Mouse (Mus musculus) mature B cell (primary cell): ENCODE results near the gene Col11a2.

Experiments used
- in situ Hi-C: fragments of 300-500 bp; cut with MboI; formaldehyde crosslinking; loops from 2 replicates; pipeline ENCODE4 v1.14.3; 2019

The Col11a2 gene

DNA sequence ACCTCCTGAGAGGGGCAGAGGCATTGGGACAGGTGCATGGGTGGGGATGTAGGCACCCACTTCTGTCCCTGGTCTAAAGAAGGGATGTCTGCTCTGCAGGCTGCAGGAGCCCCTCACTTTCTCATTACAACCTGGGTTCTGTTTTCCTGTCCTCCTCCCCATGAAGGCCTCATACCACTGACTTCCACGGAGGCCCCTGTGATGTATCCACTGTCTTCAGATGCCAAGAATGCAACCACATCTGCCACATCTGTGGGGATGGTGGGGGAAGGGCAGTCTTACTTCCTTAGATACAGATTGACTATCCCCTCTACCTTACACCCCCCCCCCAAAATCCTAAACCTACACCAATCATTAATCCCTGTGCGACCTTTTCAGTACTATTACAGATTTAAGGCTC lies 13.0 kb upstream of the Col11a2 start:
- in situ Hi-C loops, result no loop called here

DNA sequence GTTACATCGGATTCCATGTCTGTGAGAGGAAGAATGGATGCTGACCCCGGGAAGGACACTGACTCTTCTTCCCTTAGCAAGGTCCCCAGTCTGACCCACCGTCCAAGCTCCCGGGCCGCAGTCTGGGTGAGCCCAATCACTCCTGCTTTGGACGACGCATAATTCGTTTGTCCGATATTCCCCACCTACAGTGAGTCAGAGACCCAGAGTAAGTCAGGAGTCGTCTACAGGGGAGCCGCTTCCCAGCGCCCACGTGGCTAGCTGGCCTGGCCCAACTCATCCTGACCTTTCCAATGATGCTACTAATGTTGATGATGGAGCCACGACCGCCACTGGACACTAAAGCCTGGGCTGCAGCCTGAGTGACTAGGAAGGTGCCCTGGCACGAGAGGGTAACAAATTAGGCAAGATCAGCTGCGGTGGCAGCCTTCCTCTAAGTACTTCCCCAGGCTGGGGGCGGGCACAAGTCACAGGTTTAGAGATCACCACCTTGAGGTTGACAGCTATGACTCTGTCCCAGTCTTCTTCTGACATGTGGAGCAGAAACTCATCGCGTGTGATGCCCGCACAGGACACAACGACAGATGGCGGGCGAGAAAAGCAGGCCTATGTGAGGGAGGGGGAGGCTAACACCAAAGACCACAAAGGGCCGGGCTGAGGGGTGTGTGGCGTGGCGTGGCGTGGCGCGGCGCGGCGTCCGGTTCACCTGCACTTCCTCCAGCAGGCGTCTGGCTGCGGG lies 12.2 kb upstream of the Col11a2 start:
- in situ Hi-C loops, result no loop called here

DNA sequence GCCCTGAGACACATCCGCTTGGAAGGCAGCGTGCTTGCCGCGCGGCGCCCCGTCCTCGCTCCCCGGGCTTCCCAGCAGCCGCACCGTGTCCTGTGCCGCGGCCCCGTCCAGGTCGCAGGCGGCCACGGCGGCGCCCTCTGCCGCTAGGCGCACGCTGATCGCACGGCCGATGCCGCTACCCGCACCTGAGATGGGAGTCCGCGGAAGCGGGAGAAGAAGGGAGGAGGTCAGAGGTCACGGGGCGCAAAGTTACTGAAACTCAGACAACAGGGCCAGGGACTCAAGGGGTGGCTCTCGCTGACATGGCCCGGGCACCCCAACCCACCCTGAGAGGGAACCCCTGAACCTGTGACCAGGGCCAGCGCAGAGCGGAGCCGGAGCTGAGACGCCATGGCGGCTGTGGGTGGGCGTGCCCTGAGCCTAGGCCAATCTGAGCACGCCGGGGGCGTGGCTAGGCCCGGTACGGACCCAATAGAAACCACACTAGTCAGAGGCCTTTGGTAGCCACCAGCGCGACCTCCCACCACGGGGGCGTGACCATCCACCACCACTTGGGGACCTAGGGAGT lies 11.5 kb upstream of the Col11a2 start, which contains the start of gene H2-Ke6:
Gene H2-Ke6, minus strand, starts transcription at position 405 of the 568 bp plus-strand sequence.
- in situ Hi-C loops, result no loop called here

DNA sequence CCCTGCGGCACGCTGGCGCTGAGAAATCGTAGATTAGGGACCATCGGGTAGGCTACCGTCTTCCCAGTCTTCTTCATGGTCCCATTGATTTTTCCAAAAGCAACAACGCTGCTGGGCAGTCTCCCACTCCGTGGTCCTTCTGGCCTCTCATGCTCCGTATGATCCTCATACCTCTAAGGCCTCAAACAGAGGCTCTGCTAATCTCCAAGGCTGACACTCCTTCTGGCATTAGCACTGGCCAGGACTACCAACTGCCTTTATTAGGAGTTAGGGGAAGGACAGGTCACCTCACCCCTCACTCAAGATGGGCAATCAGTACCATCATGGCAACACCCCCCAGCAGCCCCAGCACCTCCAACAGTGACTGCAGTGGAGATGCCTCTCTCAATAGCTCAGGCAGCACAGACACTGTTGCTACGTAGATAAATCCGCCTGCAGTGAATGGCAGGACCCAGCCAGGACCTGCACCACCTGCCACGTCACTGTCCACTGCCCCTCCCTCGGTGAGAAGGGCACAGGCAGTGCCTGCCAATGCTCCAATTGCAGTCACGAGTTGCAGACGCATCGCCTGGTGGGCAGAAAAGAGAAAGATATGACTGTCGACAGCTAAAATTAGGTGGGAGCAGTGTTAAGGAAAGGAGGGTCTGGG lies 10.6 kb upstream of the Col11a2 start:
- in situ Hi-C loops, result no loop called here

DNA sequence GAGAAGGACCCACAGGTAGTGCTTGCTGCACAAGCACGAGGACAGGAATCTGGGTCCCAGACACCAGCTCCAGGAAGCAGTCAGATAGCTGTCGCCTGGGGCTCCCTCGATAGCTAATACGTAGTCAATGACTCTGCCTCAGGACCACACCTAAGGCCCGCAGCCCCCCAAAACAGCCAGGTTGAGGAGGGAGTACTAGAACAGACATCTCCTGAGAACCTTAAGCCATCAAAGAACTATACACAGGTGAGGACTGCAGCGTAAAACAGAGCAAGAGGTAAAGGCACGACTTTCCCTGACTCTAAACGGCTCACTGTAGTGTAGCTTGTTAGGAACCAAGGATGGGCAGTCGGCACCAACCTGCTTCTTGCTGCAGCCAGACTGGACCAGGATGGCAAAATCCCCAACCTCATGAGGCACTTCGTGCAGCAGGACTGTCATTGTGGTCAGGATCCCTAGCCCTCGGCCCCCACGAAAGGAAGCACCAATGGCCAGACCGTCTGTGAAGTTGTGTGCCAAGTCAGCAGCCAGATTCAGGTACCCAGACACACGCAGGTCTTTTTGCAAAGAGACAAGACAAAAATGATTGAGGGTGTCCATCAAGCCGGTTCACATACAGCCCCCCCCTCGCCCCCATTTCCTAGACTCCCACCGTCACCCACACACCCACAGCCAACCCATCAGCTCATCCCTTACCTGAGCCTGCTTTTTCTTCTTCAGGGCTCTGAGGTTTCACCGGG lies 9.9 kb upstream of the Col11a2 start:
- in situ Hi-C loops, result no loop called here

DNA sequence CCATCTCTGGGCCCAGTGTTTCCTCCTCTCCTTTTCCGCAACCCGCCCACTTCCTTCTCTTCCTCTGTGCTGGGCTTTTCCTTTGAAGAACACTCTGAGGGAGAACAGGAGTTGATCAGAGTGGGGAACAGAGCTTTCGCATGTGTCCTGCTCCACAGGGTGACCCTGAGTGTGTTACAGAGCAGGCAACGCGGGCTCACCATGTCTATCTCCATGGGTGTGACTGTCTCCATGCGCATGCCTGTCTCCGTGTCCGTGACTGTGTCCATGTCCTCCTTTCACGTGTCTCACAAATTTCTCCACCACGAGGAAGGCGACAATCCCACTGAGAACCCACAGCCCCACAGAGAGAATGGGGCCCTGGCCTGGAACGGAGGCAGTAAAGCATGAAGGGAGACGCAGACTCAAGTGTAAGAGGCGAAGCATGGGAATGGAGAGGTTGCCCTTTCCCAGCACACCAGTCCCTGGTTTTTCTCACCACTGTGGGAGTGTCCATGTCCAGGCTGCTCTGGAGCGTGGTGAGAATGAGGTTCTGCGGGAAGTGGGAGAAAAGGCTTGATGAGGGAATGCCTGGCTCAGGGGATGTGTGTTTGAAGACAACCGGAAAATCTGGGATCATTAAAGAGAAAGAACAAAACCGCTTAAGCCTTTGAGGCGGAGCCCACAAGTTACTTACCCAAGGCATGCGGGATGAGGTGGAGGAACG lies 9.2 kb upstream of the Col11a2 start:
- in situ Hi-C loops, result no loop called here

DNA sequence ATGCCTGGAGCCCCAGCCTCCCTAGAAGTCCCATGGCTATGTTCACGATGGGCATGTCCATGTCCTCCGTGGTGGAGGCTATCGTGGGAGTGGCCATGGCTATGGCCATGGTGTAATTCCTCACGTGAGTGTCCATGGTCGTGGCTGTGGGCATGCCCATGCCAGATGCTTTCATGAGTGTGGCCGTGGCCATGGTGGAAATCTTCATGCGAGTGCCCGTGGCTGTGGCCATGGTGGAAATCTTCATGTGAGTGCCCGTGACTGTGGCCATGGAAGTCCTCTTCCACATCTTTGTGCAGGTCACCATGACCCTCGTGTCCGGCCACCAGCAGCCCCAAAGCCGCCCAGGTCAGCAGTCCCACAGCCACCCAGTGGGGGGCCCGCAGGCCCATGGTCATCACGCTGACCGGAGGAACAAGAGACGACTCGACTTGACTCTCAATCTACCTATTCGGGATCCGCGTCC lies 8.3 kb upstream of the Col11a2 start:
- in situ Hi-C loops, result no loop called here

DNA sequence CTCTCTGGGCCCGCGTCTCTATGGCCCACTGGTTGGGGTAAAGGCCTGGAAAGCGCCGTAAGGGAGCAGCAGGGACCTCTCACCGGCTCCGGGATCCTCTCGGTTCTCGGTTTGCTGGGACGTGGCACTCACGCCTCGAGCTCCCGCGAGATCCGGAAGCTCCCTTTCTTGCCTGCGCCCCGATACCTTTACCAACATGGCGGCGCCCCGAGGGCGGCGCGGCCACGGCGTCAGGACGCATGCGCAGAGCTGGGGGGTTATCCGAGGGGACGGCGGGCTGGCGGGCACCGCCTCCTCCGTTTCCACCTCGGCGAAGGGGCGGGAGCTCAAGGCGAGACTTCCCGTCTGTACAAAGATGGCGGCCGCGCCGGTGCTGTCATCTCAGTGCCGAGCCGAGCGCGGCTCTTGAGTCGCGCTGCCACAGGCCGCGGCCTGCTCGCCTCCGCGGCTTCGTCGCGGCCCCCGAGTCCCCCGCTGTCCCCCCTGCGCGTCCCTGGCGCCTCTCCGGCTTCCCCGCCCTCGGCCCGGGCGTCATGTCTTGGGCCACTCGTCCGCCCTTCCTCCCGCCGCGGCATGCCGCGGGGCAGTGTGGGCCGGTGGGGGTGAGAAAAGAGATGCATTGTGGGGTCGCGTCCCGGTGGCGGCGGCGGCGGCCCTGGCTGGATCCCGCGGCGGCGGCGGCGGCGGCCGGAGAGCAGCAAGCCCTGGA lies 7.6 kb upstream of the Col11a2 start, which contains the start of the genes Slc39a7 and Rxrb:
Gene Slc39a7, minus strand, starts transcription at position 218 of the 709 bp plus-strand sequence.
Gene Rxrb, plus strand, starts transcription at position 348 of the 709 bp plus-strand sequence.
- in situ Hi-C loops, result no loop called here

DNA sequence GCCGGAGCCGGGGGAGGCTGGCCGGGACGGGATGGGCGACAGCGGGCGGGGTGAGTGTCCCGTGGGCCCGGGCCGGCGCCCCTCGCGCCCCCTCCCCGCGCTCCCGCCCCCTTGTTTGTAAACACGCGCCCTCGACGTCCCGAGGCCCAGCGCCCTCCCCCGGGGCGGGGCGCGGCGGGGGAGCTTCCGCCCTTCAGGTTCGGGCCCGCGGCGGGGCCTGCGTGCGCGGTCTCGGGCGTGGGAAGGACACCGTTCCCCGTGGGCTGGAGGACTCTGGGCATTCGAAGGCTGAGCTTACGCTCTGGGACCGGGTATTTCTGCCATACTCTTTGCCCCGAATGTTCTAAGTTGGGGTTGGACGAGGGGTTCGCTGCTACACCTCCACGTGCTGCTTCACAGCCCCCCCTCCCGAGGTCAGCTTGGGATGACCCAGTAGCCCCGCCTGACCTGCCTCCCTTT lies 7.0 kb upstream of the Col11a2 start:
- in situ Hi-C loops, result no loop called here

DNA sequence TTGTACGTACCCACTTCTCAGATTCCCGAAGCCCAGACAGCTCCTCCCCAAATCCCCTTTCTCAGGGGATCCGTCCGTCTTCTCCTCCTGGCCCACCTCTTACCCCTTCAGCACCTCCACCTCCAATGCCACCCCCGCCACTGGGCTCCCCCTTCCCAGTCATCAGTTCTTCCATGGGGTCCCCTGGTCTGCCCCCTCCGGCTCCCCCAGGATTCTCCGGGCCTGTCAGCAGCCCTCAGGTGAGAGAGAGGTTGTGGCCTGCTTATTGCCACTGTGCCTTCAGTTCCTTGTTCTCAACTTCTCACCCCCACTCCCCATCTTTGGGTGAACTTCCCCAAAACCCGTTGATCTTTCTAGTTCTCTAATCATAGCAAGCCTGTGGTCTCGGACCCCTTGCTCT lies 6.4 kb upstream of the Col11a2 start:
- in situ Hi-C loops, result no loop called here

DNA sequence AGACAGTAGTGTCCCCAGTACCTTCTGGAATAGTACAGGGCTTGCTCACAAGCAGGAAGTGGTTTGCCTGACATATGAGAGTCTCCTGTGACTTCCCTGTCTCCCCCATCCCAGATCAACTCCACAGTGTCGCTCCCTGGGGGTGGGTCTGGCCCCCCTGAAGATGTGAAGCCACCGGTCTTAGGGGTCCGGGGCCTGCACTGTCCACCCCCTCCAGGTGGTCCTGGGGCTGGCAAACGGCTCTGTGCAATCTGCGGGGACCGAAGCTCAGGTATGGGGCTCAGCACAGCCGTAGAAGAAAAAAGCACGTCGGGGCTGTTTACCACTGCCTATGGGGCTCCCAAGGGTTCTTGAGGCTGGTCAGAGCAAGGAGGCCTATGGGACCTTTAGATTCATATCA lies 5.8 kb upstream of the Col11a2 start:
- in situ Hi-C loops, result no loop called here

DNA sequence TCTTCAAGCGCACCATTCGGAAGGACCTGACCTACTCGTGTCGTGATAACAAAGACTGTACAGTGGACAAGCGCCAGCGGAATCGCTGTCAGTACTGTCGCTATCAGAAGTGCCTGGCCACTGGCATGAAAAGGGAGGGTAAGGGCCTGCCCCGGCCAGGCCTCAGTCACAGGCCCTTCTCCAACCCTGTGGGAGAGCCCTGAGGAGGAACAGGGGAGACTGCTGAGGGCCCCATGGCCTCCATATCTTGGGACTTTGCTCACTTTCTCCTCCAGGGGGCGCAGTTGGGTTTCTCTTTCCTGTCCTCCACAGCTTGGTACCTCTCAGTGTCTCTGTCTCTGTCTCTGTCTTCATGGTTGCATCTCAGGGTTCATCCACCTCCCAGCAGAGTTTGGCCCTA lies 5.2 kb upstream of the Col11a2 start:
- in situ Hi-C loops, result no loop called here

DNA sequence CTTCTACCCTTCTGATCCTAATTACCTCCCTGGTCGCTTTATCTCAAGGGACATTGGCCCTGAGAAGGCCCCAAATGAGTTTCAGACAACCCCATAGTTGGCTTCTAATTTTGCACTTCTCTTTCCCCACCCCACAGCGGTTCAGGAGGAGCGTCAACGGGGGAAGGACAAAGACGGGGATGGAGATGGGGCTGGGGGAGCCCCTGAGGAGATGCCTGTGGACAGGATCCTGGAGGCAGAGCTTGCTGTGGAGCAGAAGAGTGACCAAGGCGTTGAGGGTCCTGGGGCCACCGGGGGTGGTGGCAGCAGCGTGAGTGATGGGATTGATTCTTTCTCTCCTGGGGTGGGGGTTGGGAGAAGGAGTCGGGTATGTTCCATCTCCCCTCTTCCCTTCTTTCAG lies 3.7 kb upstream of the Col11a2 start:
- in situ Hi-C loops, result no loop called here

DNA sequence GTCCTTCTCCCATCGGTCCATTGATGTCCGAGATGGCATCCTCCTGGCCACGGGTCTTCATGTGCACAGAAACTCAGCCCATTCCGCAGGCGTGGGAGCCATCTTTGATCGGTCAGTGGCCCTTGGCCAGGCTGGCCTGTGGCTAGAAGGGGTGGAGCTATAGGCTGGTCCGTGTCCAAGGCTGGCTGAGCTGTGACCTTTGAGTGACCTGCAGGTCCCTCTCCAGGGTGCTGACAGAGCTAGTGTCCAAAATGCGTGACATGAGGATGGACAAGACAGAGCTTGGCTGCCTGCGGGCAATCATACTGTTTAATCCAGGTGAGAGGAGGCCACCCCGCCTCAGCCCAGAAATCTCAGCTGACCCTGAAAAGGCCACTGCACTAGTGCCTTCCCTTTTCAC lies 2.6 kb upstream of the Col11a2 start:
- in situ Hi-C loops, result no loop called here

DNA sequence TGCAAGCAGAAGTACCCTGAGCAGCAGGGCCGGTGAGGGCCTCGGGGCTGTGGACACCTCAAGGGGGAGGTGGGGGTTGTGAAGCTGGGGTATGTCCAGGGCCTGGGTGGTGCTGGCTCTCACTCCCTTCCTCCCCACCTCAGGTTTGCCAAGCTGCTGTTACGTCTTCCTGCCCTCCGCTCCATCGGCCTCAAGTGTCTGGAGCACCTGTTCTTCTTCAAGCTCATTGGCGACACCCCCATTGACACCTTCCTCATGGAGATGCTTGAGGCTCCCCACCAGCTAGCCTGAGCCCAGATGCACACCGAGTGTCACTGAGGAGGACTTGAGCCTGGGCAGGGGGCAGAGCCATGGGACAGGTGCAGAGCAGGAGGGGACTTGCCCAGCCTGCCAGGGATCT lies 2.0 kb upstream of the Col11a2 start:
- in situ Hi-C loops, result no loop called here

DNA sequence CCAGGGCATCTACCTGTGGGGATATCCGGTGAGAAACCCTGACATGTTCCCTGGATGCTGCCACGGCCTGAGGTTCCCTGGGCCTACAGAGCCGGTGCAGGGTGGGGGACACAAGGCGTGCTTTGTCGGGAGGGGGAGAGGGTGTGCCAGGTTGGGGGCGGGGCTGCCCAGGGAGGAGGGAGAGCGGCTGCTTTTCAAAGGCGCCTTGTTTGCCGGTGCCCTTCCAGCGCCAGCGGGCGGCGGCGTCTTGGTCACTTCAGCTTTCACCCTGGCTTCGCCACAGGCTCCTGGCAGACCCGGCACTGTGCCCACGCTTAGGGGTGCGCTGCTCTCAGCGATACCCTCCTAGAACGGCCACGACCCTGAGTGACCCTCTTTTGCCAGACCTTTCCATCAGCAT lies 797 bp upstream of the Col11a2 start:
- in situ Hi-C loops, result no loop called here

DNA sequence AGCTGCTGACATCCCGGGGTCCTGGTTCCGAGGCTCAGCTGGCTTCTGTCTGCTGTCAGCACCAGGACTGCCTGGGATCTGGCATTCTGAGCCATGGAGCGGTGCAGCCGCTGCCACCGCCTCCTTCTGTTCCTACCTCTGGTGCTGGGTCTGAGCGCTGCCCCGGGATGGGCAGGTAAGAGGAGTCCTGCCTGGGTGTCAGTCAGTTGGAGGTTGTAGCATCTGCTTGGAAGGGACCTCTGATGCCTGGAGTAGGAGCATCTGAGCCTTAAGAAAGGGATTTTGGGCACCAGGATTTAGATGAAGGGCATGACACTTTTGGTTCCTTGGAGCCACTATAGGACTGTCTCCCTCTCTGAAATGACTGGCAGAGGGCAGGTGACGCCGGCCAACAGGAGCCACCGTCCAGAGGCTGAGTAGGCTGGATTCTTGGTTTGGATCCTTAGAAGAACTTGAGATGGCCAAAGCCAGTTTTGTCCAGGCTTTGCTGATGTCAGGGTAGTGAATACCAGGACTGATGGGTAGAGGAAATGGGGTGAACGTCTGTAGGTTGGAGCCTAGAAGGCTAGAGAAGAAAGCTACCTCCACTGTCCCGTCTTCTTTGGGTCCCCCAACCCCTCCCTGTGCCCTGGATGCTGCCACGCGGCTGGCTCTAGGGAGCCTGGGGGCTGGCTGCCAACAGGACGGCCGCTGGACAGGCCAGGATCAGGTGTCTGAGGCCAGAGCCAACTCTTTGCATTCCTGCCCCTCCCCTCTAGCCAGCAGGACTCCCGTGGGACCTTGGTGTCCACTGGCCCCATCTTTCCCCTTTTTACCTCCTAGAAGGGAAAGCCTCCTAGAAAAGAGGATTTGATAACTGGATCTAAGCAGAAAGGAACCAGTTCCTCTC lies 569 bp downstream of the Col11a2 start:
- in situ Hi-C loops, result no loop called here

DNA sequence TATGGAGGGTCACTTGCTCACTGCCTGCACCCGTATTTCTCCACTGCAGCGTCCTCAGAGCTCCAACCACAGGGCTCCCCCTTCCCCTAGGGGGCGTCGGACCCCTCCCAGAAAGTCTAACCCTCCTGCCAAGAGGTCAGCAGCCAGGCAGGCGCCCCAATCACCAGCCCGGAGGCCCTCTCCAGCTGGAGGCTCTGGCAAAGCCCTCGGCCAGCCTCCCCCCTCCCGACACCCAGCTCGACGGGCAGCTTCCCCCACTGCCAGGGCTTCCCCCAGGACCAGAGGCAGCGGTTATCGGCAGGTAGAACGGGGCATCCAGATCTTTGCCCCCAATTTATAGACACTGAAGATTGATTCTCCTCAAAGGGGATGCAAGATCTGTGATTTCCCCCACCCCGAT lies 6.7 kb downstream of the Col11a2 start:
- in situ Hi-C loops, result no loop called here

DNA sequence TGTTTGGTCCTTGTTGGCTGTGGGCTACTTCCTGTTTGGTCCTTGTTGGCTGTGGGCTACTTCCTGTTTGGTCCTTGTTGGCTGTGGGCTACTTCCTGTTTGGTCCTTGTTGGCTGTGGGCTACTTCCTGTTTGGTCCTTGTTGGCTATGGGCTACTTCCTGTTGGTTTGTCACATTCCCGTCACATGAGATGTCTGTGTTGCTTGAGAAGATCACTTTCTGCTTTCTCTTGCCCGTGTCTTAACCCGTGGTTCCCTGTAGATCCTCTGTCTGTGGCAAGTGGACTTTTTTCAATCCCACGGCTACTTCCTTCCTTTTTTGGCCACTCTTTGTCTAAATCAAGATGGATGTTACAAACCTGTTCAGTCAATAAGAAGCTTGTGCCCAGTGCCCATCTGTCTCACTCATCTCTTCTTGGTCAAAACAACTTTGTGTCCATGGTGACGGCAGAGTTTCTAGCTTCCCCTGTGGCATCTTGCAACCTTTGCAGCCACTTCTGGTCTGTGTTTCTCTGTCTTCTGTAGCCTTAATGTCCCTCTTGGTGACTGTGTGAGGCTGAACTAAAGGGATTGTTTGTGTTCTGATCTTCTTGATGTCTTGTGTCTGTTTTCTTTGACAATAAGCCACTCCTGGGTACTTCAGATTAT lies 8.3 kb downstream of the Col11a2 start:
- in situ Hi-C loops, result no loop called here
